Mouse (Mus musculus) ES-Bruce4 (cell line): ENCODE results near the gene Setd2.

Experiments
- EP300 ChIP-seq: IDR thresholded peaks from 2 replicates; pipeline ENCODE4 v1.6.1; 2011; ENCODE audit warnings: low read depth, low read length; ENCODE audit not compliant: insufficient read depth
- POLR2A ChIP-seq: IDR thresholded peaks from one replicate; pipeline ENCODE4 v1.8.1; 2011; ENCODE audit warnings: low read length; ENCODE audit not compliant: insufficient read depth

GRCm38 (mm10) chr9:110659521-110659920 is 127.1 kb downstream of the Setd2 start:
- TF ChIP-seq EP300 (no peak), POLR2A (no peak)
